Mouse (Mus musculus): ENCODE results near the gene Rpap3.

Rpap3 gene

DNA sequence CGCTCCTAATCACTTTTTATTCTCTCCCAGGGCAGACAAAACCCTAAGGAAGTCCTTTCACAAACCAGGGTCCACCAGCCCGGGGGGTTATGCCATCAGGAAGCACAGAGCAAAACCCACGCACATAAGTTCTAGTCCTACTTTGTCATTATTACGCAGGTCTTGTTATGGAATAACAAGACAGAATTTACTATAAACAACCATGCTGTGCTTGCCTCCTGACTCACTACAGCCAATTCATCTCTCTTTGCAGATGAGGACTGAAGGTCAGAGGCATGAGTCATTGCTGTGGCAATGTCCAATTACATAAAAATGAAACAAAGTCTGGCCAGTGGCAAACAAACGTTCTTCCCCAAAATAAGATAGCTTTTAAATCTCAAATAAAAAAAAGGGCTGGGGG lies 12.2 kb downstream of the Rpap3 start:
- DNase-seq (ENCODE audit: low read depth, low spot score): no peak

DNA sequence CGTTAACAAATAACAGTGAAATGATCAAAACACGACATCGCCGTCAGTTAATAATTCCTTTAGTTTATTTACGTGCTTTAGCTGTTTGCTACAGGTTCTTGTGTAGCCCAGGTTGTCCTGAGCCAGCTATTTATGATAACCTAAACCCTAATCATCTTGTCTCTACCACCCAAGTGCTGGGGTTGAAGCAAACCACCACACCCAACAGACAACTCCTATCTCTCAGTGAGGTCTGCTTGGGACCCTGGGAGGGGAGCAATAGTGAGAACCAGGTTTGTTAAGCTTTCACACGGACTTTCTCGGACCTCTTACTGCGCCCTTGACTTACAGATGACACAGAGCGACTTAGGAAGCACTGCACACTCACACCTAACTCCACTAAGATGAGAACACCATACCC lies 21.5 kb downstream of the Rpap3 start:
- DNase-seq (ENCODE audit: low read depth, low spot score): no peak

DNA sequence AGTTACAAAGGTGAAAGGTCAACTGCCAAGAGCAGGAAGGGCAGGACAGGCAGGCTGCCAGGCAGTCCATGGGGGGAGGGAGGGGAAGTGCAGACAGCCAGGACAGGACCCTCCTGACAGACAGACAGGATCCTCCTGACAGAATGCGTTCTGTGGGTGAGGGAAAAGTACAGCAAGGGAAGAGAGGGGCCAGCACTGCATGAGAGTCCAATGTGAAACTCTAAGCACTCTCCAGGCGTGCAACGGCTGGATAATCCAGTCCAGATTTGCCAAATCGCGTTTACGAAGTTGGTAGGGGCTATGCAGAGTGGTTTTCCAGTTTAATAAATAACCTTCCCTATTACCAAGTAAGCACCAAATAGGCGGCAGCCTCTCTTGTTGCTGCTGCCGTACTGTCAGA lies 23.6 kb downstream of the Rpap3 start:
- DNase-seq (ENCODE audit: low read depth, low spot score): no peak

DNA sequence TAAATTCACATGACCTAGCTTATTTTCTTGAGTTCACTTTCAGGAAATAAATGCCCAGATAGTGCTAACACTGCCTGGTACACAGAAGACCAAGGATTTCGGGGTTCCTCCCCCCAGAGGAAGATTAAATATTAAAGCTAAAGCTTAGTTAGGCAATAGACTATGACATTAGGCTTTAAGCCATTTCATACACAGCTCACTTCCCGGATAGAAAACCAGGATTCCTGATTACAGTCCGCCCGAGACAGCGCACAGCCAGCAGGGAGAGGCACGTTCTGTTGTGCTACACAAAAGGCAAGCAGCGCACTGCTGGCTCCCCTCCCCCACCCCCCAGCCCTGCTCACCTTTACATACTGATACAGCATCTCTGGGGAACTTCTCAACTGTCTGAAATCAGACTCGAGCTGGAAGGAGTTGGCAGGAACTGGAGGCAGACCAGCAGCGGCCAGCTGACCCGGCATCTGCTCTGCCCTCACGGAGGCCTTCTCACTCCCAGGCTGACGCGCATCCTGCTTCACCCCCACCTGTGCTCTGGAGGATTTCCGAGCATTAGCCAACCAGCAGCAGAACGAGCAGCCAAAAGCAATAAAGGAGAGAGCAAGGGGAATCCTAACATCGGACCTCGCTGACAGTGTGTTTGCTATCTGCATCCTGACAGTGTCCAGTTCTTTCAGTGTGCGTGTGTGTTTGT lies 25.5 kb downstream of the Rpap3 start:
- peak; percentile 44 for DNase-seq (ENCODE audit: low read depth, low spot score)

DNA sequence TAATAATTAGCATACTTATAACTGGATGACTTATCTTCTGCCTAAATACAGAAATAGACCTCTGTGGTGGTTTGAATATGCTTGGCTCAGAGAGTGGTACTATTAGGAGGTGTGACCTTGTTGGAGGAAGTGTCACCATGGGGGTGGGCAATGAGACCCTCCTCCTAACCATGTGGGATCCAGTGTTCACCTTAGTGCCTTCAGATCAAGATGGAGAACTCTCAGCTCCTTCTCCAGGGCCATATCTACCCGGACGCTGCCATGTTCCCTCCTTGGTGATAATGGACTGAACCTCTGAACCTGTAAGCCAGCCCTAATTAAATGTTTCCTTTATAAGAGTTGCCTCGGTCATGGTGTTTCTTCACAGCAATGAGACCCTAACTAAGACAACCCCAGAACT lies 28.3 kb downstream of the Rpap3 start:
- no peak for DNase-seq (ENCODE audit: low read depth, low spot score)

DNA sequence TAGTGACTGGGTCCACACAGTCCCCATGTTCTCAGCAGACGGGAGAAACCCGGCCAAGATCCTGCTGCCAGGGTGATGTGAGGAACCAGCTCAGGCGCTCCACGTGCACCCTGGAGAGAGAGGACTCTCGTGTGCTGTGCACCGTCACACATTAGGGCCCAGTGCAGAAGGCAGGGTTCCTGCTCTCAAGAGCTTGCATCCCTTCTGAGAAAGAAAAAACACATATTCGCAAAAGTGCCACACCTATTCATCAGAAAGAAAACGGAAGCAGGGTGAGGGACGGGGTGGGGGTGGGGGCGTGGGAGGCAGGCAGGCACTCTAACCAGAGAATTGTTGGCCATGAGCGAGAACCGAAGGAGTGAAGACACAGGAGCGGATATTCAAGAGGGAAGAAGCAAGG lies 29.7 kb downstream of the Rpap3 start:
- no peak for DNase-seq (ENCODE audit: low read depth, low spot score)

DNA sequence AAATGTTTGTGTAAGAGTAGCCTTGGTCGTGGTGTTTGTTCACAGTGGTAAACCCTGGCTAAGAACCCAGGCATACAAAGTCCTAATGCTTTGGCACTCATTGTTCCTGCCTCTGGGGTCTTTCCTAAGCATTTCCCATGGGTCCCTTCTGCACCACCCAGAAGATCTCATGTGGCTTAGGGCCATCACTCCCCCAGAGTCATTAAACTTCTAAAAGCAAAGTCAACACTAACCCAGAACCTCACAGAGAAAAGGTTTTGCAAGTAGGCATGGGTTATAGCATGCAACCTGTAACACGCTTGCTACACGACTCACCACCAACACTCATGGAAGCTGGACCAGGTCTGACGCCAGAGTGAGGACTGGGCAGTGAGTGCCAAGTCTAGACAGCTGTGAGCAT lies 31.2 kb downstream of the Rpap3 start:
- DNase-seq (ENCODE audit: low read depth, low spot score): no peak

DNA sequence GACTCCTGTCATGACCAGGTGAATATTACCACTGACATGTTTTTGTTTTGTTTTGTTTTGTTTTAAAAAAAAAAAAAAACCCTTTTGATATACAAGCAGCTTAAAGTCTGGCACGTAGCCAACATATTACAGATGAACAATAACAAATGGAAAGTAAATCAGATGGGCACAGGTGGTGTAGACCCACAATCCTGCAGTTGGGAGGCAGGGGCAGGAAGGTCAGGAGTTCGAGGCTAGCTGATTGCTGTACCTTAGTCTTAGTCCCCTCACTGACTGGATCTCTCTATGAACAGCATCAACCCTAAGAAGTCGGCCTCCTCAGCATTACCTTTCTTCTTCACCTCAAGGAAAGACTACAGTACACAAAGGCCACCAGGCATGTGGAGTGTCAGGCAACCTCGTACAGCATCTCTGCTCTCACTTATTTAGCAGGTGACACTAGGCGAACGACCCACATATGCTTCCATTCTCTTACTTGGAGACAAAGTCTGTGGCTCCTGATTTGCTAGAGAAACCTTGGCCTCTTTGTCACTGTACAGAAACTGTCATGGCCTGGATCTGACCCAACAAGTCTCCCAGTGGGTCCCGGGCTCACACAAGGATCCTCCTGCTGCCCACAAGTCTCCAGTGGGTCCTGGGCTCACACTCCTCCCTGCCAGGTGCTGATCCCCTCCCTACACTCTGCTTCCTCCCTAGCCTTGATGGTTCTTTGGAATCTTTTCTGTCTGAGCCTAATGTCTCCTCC lies 32.2 kb downstream of the Rpap3 start:
- DNase-seq (ENCODE audit: low read depth, low spot score): no peak

DNA sequence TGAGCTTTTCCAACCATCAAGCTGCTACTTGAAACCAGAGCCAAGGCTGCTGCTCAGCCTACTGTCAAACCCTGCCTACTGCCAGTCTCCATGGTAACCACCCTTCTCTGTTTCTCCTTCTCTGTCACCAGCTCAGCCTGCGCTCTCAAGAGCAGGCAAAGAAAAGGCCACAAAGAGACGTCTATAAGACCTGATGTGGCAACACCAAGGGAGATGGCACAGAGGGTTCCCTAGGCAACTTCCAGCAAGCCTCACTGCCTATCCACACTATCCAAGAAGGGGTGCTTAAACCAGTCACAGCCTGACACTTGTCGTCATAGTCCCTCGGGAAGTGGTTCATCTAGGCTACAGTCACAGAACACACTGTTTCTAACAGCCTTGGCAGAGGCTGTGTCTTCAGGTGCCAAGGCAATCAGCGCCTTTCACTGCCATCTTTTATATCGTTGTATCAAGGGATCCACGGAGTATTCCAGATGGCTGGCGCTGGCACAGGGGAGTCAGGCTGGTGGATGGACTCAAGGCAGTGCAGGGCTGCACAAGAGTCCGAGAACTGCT lies 33.3 kb downstream of the Rpap3 start:
- peak; percentile 68 for DNase-seq (ENCODE audit: low read depth, low spot score)

DNA sequence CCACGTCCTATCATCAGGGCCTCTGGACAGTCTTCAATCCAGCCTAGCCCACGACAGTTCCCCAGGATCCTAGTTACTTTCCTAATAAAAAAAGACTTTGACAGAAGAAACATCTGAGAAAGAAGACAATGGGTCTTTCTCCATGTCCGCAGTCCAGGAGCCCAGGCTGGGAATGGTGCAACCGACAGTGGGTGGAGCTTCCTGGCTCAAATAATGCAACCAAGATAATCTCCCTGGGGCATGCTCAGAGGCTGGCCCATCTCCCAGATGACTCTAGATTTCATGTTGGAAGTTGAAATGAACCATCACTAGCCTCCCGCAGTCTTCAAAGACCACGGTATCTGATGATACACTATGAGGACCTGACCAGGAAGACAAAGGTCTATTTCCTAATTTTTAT lies 35.1 kb downstream of the Rpap3 start:
- DNase-seq (ENCODE audit: low read depth, low spot score): no peak

DNA sequence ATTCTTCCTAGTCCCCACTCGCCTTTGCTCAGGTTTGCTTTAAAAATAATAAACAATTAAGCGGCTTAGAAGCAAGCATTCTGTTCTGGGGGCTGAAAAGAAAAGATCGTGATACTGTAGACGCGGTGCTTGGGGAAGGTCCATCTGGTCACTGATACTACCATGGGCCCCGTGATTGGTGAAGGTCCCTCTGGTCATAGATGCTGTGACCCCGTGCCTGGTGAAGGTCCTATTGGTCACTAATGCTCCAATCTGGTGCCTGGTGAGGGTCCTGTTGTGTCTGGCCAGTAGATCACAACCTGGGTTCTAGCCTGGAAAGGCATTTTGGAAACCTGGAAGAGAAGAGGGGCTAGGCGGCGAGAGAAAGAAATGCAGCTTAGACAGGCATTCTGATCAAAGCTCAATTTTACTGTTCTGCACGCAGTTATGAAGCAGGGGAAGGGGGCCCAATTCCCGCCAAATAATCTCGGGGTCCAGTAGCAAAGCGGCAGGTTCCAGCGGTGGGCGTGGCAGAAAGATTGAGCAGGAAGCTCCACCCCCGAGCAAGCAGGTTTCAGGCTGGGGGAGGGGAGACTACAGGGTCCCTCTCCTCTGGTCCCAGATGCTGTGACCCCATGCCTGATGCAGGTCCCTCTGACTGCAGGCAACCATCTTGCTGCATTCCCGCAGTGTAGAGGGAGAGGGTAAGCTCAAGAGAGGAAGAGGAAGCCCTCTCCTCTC lies 37.3 kb downstream of the Rpap3 start:
- peak; percentile 53 for DNase-seq (ENCODE audit: low read depth, low spot score)

DNA sequence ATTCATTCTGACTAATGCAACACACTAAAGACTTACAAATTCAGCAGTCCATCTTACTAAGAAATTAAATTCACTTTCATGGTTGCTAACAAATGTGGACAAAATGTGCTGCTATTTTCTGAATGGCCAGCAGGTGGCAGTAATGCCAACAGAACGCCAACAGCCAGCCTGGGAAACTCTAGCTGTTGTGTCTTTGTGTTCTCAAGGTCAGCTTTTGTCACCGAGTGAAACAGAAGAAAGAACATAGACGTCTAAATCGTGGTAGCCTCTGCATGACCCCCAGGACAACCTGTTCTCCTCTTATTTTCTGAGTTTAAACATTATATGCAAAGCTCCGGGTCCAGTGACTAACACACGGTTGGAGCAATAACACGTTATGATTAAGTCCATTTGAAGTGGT lies 38.2 kb downstream of the Rpap3 start:
- peak; percentile 92 for DNase-seq (ENCODE audit: low read depth, low spot score)

DNA sequence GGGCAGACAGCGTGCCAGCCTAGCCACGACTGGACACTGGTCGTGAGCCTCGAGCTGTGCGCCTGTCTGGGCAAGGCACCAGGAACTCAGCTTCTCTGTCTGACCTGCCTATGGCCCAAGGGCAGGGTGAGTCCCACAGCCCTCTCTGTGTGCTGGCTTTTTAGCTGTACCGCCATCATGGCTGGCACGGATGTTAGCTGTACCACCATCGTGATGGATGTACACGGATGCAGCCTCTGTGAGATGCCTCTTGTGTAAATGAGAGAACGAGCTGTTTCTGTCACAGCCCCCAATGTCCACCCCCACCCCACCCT lies 39.2 kb downstream of the Rpap3 start:
- DNase-seq (ENCODE audit: low read depth, low spot score): no peak

DNA sequence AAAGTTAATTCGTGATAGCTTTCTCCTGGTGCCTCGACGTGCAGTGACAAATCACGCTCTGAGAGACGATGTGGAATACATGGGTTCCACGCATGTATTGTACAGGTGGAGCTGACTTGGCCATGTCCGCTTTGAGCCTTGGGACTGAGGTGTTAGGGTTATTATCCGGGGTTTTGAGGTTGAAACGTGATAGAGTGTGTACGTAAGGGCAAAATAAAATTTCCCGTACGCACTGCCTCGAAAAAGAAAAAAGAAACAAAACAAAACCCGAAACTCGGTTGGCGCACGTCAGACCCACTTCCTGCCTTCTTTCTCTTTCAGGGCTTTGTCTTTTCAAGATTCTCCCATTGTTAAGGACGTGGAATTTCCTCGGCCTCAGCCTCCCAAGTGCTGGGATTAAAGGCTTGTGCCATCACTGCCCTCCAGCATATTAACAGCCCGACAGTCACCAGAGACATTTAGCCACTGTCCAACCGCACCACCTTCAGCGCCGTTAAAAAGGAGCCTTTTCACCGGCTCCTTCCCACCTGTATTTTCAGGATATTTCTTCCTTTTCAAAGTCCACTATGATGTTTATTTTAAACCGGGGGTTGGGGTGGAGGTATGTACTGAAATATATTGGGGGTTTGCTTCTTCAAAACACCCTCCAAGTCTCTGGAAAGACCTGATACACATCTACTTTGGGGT lies 39.7 kb downstream of the Rpap3 start:
- no peak for DNase-seq (ENCODE audit: low read depth, low spot score)

DNA sequence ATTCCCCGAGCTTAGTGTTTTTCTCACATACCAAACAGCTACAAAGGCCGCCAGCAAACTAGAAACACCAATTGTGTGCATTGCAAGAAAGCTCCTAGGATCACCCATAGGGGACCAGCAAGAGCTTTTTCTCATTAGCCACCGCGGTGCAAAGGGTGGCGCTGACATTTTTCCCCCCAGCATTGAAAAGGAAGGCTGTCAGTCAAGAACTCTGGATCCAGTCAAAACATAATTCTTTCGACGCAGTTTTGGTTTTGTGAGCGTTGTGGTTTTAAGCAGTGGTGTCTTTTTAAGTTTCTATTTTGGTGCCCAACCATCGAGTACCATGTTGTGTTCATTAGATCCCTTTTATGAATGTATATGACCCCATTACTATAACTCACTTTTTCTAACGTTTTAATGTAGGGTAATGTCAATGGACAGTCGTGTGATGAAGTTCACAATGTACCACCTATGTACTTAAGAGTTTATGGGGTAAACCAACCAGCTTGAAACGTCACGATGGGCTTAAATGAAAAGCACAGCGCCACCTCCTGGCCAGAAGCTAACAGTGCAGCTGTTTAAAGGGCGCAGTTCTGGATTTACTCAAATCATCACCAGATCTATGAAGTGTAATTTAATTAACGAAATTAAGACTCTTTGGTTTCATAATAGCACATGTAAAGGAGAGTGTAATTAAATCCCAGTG lies 40.5 kb downstream of the Rpap3 start:
- DNase-seq (ENCODE audit: low read depth, low spot score): peak; percentile 77

DNA sequence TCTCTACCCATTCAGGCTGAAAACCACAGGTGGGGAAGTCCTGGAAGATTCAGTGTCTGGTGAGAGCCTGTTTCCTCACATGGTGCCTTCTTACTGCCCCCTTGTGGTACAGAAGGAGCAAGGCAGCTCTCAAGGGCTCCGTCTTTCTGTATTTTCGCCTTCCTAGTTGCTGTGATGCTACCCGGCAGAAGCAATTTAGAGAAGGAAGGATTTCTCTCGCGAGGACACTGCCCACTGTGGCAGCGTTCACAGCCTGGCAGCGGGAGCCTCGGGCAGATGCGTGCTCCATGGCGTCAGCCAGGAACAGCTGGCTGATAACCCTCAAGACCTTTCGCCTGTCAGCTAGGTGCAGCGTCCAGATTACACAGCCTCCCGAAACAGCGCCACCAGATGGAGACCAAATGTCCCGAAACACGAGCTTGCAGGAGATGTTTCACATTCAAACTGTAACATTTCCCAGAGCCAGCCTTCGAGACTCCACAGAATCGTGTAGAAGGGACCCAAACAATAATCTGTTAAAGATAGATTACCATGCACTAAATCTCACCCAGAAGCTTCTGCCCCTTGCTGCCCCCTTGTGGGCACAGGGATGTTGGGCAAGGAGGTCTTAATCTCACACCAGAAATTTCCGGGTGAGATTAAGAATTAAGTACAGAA lies 41.7 kb downstream of the Rpap3 start:
- DNase-seq (ENCODE audit: low read depth, low spot score): peak; percentile 91

DNA sequence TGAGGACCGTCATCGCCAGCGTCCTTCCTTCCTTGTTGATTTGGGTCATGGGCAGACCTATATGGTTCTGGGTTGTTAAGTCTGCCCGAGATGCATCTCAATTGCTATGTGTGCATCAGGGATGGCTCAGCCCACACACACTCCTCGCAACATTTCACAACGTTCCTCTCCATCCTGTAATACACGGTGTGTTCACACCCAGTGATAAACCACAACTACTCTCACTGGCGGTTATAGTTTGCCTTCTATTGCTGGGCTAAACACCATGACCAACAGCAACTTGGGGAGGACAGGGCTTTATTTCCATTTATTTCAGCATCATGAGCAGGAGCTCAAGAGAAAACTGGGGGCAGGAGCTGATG lies 46.9 kb downstream of the Rpap3 start:
- DNase-seq (ENCODE audit: low read depth, low spot score): no peak

DNA sequence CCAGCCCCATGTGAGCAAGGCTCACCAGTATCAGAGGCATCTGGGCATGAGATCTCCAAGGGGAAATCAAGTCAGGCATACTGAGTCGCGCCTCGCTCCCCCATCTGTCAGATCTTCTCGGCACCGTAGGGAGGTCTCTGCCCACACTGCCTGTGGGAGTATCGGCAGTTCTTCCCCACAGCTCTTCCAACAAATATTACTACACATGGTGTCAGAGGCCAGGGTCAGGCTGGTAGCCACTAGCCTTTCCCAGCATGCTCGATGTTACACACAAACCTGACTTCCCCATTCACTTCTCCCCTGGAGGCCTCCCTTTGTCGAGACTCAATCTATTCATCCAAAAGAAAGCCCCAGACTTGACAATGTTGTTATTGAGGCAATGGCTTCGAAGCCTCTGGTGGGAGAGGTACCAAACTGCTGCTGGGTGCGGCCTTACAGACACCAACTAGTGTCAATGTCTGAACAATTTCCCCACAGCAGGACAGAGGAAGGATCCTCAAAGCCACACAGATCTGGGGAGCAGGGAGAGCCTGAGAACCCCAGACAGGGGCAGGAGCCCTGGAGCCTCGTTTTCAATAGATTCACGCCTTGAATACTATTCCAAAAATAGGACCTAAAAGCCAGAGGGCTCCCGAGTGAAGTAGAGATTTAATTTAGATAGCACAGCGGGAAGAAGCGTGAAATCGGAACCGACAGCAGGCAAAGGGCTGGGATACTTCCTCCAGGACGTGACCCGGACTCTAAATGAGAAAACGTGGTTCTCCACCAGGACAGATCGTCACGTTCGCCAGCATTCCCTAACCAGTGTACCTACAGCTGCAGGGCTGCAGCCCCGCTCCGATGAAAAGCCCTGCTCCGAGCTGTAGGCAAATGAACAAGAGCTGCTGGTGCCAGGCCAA lies 47.5 kb downstream of the Rpap3 start:
- DNase-seq (ENCODE audit: low read depth, low spot score): peak; percentile 39

DNA sequence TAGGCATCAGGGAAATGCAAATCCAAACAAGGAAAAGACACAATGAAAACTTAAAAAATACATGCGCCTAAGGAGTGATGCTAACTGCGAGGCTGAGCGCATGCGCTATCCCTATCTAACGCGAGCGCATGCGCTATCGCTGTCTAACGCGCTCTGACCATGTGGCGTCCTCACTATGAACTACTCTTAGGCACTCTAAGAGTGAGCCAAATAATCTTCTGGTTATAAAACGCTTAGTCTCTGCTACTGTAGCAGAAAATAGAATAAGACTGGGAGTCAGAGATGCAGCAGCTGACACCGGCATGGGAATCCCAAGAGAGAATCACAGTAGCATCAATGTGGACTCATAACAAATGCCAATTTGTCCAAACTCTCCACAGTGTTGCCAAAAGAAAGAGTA lies 48.2 kb downstream of the Rpap3 start:
- no peak for DNase-seq (ENCODE audit: low read depth, low spot score)

DNA sequence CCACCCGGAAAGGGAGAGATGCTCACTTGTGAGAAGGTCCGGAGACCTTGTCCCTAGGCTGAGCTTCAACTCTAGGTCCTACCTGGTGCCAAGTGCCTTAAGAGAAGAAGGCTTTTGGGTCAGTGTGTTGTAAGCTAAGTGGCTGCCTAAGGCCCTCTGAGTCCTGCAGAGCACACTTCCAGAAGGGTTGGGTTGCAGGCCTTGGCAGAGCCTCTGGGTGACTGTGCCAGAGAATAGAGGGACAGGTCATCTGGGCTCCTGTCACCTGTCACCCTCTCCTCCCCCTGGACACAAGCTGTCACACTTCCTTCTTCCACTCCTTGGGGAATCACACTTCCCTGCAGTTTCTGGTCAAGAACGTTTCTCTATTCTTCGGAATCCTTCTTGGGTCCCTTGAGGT lies 55.9 kb downstream of the Rpap3 start:
- DNase-seq (ENCODE audit: low read depth, low spot score): no peak

Data from R1 (cell line).